Mouse (Mus musculus) ES-CJ7 (cell line): ENCODE measurements around the gene Tut1.
"Not testable (repeated sequence)": the region's sequence is repeated elsewhere in the genome, so short reads cannot be mapped to it uniquely, and the experiment has no call there.

Experiments used
- DNase-seq: peaks from one replicate; pipeline ENCODE4 v3.0.0; 2011; ENCODE audit warnings: low read depth, low spot score

Gene Tut1

DNA sequence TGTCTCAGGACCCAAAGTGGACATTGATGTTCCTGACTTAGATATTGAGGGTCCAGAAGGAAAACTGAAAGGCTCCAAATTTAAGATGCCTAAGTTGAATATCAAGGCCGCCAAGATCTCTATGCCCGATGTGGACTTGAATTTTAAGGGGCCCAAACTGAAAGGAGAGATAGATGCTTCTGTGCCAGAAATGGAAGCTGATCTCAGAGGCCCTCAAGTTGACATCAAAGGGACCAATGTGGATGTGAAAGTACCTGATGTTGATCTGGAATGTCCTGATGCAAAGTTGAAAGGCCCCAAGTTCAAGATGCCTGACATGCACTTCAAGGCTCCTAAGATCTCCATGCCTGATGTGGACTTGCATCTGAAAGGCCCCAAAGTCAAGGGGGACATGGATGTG, 53.3 kb downstream of the Tut1 start:
- DNase-seq: not testable (repeated sequence)
